Mouse (Mus musculus) kidney, adult 2 months (tissue): ENCODE results near the gene Art2b. TPM values are rescaled to one million over a fixed set of nuclear protein-coding genes. Genes with fewer than 3 reads are reported as not detected.
"Not testable (repeated sequence)": the region's sequence is repeated elsewhere in the genome, so short reads cannot be mapped to it uniquely, and the experiment has no call there.

ENCODE experiments used
- DNase-seq: peaks from one replicate; pipeline ENCODE4 v3.0.0; 2021
- H3K27ac ChIP-seq: fragments of 200-500 bp; 2 replicates; pipeline ENCODE4 v1.5.1; 2012; ENCODE audit warnings: low read depth, low read length, control low read depth, inconsistent platforms; ENCODE audit not compliant: insufficient read depth
- H3K27me3 ChIP-seq: fragments of 200-500 bp; replicated peaks from 2 replicates; pipeline ENCODE4 v1.6.1; 2012; ENCODE audit warnings: mild to moderate bottlenecking, moderate library complexity, low read length, inconsistent platforms; ENCODE audit not compliant: control insufficient read depth, insufficient read depth
- H3K36me3 ChIP-seq: fragments of 200-500 bp; 2 replicates; pipeline ENCODE4 v1.6.1; 2012; ENCODE audit warnings: mild to moderate bottlenecking, moderate library complexity, low read length, inconsistent platforms; ENCODE audit not compliant: control insufficient read depth, insufficient read depth
- H3K4me1 ChIP-seq: fragments of 200-500 bp; 2 replicates; pipeline ENCODE4 v1.6.1; 2011; ENCODE audit warnings: low read length; ENCODE audit not compliant: control insufficient read depth, insufficient read depth
- H3K4me3 ChIP-seq: fragments of 200-500 bp; 2 replicates; pipeline ENCODE4 v1.5.1; 2011; ENCODE audit warnings: mild to moderate bottlenecking, low read depth, low read length, control low read depth; ENCODE audit not compliant: insufficient read depth
- CTCF ChIP-seq: fragments of 200-500 bp; conservative IDR thresholded peaks from 2 replicates; pipeline ENCODE4 v1.5.1; 2011; ENCODE audit warnings: low read depth, mild to moderate bottlenecking, control low read depth, low read length, moderate library complexity, mixed read lengths; ENCODE audit not compliant: insufficient read depth, insufficient read length
- POLR2A ChIP-seq: fragments of 200-500 bp; IDR thresholded peaks from one replicate; pipeline ENCODE4 v1.6.1; 2011; ENCODE audit warnings: low read depth, low read length, control low read depth
- WGBS: fragments of 180-500 bp; shearing (Covaris S2); methylation state at CpG from one replicate; pipeline ENCODE4 v1.1.7; 2018; 5-methylcytosine and 5-hydroxymethylcytosine counted together
- polyA plus RNA-seq: library from polyadenylated mRNA; depleted of rRNA; stranded (reverse); fragments of >200 nt; gene quantifications from 2 replicates; pipeline ENCODE4 v1.2.3, GENCODE M21; 2012; rRNA removed

The Art2b gene
- 0.16 and 0.69 TPM in 2 replicates for polyA plus RNA-seq

DNA sequence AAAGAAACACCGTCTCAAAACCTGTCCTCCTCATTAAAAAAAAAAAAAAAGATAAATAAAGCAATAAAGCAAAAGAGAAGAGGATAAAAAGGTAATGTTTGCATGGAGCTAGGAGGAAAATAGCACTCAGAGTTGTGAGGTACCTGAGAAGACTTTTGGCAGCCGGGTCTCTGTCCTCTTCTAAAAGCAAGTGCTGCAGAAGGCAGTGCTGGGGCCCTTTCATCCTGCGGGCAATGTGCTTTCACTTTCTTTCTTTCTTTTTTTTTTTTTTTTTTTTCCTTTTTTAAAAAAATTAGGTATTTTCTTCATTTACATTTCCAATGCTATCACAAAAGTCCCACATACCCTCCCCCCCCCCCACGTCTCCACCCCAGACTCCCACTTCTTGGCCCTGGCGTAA lies at the start of gene Art2b:
TSS of gene Art2b (minus strand) at position 193 of the 400 bp plus-strand sequence.
- no peak within 1 kb of the TSS for H3K27ac ChIP-seq
- H3K4me1 ChIP-seq, result no peaks in the 10 kb centered on the region
- DNase-seq, result no peak
- no peak for TF ChIP-seq CTCF
- TF ChIP-seq POLR2A, result no peak
- H3K27me3 ChIP-seq, result no peaks in the 10 kb centered on the region
- no peaks in the 10 kb centered on the region for H3K36me3 ChIP-seq
- H3K4me3 ChIP-seq, result no peak within 1 kb of the TSS
- 85% methylated on average over 5 of the region's 5 CpGs for WGBS

DNA sequence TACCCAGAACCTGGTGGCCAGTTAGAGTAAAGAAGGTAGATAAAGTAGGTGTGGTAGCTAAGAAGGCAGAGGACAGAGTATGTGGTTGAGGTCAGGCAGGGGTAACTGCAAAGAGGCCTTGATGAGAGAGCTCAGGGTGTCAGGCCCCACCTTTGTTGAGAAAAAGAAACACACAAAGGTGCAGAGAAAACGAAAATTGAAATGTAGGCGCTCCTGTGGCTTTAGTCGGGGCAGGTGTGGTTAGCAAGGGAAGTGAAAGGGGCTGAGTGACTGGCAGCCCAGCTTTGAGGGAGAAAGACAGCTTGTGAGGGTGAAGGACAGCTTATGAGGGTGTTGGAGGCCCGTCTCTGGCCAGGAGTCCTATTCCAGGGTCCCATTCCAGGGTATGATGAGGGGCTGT lies 49.1 kb upstream of the Art2b start:
- H3K27ac ChIP-seq, result no peak overlapping the region
- no peak overlapping the region for H3K4me3 ChIP-seq
- WGBS, result 80% methylated on average over 4 of the region's 4 CpGs
- H3K4me1 ChIP-seq, result no peaks in the 10 kb centered on the region
- H3K36me3 ChIP-seq, result no peaks in the 10 kb centered on the region
- H3K27me3 ChIP-seq, result no peaks in the 10 kb centered on the region
- TF ChIP-seq POLR2A, result no peak
- TF ChIP-seq CTCF, result no peak
- no peak for DNase-seq

DNA sequence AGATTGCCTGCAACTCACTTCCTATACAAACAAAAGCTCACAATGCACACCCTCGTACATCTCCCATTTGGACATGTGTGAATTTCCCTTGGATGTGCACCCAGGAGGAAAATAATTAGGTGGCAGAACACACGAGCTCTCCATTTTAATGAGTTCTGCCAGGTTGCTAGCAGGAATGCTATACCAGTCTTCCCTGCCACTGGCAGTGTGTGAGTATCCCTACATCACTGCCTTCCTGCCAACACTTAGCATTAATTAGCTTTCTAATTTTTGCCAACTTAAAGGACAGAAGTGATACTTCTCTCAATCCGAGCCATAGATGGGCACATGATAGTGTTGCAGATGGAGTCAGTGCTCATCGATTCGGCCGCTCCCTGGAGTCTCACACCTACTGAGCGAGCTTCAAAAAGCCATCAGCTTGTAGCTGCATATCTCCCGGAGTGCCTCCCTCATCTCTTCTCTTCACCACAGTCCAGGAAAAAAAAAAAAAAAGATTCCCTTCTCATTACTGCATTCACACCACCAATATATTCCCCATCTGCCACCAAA lies 48.3 kb upstream of the Art2b start:
- Histone ChIP-seq H3K4me3 (no peak overlapping the region), H3K27ac (no peak overlapping the region), H3K27me3 (no peaks in the 10 kb centered on the region), H3K4me1 (no peaks in the 10 kb centered on the region), H3K36me3 (no peaks in the 10 kb centered on the region)
- no peak for DNase-seq
- no peak for TF ChIP-seq CTCF
- TF ChIP-seq POLR2A, result no peak
- WGBS, result 76% methylated on average over 8 of the region's 8 CpGs

DNA sequence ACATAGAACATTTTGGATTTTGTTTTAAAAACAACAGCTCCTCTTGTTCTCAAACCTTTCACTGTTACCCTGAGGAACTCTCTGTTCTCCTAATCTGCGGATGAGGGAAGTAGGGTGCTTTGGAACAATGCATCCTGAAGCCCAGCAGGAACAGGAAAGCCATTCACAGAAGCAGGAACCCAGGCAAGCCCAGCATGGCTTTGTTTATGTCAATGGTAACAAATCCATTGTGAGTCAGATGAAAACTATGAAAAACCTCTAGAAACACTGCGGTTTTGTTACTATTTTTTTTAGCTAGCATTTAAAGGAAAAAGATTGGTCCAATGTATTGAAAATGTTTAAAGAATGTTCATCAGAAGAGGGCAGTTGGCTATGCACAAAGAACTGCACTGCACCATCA lies 43.1 kb upstream of the Art2b start:
- H3K27ac ChIP-seq, result no peak overlapping the region
- 62% methylated on average over 2 of the region's 2 CpGs for WGBS
- DNase-seq, result no peak
- TF ChIP-seq CTCF, result no peak
- no peak for TF ChIP-seq POLR2A
- no peak overlapping the region for H3K4me3 ChIP-seq
- H3K27me3 ChIP-seq, result no peaks in the 10 kb centered on the region
- H3K4me1 ChIP-seq, result no peaks in the 10 kb centered on the region
- H3K36me3 ChIP-seq, result no peaks in the 10 kb centered on the region

- not testable (repeated sequence) for H3K27ac ChIP-seq, H3K36me3 ChIP-seq, H3K4me1 ChIP-seq, H3K4me3 ChIP-seq, H3K27me3 ChIP-seq, DNase-seq
- 72% methylated on average over 7 of the region's 7 CpGs for WGBS
Observed at GRCm38 (mm10) chr7:101627166-101627565, 41.8 kb upstream of the Art2b start.

DNA sequence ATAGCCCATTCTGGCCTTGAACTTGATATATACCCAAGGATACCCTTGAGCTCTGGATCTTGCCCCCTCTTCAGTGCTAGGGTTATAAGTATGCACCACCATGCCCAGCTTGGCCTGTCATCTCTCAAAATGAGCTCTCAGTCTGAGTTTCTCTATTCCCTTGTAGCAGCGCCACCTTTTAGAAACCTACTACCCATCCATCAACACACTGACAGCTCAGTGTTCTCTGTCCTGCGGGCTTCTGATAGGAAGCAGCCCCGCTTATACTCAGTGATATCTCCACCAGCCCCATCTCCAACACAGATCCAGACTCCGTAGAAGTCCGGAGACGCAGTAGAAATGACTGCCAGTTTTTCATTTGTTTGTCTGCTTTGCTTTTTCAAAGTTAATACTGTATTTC lies 38.9 kb upstream of the Art2b start:
- DNase-seq, result no peak
- 73% methylated on average over 6 of the region's 6 CpGs for WGBS
- Histone ChIP-seq H3K27me3 (no peaks in the 10 kb centered on the region), H3K36me3 (no peaks in the 10 kb centered on the region), H3K4me1 (no peaks in the 10 kb centered on the region), H3K27ac (no peak overlapping the region), H3K4me3 (no peak overlapping the region)
- TF ChIP-seq CTCF, result no peak
- no peak for TF ChIP-seq POLR2A

GRCm38 (mm10) chr7:101621861-101622260 lies 36.5 kb upstream of the Art2b start:
- DNase-seq, H3K36me3 ChIP-seq, H3K4me3 ChIP-seq, H3K27ac ChIP-seq, H3K4me1 ChIP-seq, H3K27me3 ChIP-seq: not testable (repeated sequence)
- WGBS, result 73% methylated on average over 4 of the region's 4 CpGs

DNA sequence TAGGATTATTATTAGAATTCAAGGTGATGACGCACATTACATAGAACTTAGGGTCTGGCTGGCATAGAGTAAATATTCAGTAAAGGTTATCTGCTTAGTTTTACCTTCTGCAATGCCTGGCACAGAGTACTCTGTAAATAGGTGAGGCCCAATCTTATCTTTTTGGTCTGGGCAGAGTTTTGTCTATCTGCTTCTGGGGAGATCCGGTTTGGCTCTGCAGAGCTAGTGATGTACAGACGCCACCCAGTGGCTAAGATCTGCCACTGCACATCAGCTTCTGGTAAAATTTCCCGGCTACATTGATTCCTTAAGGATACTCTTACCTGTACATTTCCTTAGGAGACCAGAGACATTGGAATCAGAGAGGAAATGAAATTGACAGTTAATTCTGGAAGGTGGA lies 35.0 kb upstream of the Art2b start:
- H3K27ac ChIP-seq, result no peak overlapping the region
- H3K36me3 ChIP-seq, result no peaks in the 10 kb centered on the region
- H3K4me3 ChIP-seq, result no peak overlapping the region
- WGBS, result 29% methylated on average over 4 of the region's 4 CpGs
- TF ChIP-seq POLR2A, result no peak
- peak; percentile 76 for TF ChIP-seq CTCF
- peak; percentile 24 for DNase-seq
- no peaks in the 10 kb centered on the region for H3K4me1 ChIP-seq
- no peaks in the 10 kb centered on the region for H3K27me3 ChIP-seq
